23 mouse cellular contexts compared by ENCODE assay signal in the genomic region with DNA sequence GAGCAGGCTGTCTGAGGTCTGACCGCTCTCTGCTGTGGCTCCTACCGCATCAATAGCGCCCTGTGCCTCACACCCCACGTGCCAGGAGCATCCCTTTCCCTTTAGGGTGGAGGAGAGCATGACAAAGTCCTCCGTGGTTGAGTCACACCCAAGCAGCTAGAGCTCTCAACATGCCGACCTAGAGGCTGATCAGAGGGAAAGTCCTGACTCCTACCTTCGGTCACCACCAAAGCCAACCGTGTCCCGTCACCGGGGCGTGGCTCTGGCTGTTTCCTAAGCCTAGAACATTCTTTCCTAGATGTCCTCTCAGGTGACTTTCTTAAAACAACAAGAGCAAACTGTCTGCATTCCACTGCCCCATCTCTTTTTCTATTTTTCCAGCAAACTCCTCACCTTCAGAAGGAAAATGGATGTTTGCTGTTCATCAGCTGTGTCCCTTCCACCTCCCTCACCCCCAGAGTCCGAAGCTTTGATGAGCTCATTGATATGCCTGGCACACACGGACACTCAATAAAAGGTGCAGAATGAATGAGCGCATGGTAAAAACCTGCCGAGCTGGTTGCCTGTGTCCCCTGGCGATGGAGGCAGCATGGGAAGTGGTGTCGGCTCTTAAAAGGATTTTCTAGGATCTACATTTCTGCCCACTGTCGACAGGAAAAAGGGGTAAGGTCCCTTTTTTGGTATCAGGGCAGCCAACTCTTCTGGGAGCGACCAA. TPM values are rescaled to one million over a fixed set of nuclear protein-coding genes. Genes with fewer than 3 reads are reported as not detected.
A peak's percentile ranks its signal among the peaks of the same experiment; 100 is the strongest.
DNase-seq lines count a peak whose midpoint lies in the region; ATAC-seq and TF ChIP-seq lines count a peak whose summit lies in the region.
"Had no signal": no experiment of that assay in that cellular context is flagged by ENCODE, and none has a peak within 500 bp of the region (broad histone marks: within the 10 kb centered on the region; RNA-seq: fewer than 3 reads in every experiment).

No protein-coding gene starts in this region.

- H3K9me3 ChIP-seq in stomach, postnatal 0 days (ENCODE audit: control insufficient read depth, low read length): no peaks in the 10 kb centered on the region
- no peaks in the 10 kb centered on the region for H3K9me3 ChIP-seq in neural tube, embryonic 15.5 days (replicated peaks)
- H3K9me3 ChIP-seq: hindbrain, embryonic 12.5 days; limb, embryonic 15.5 days; neural tube, embryonic 13.5 days had no signal

- TF ChIP-seq EP300 in stomach, postnatal 0 days (optimal IDR thresholded peaks at IDR 0.05): no peak

- no peaks in the 10 kb centered on the region for H3K4me1 ChIP-seq in stomach, postnatal 0 days (replicated peaks; ENCODE audit: control insufficient read depth, insufficient read depth)
- H3K4me1 ChIP-seq in neural tube, embryonic 15.5 days: no peaks in the 10 kb centered on the region
- H3K4me1 ChIP-seq: hindbrain, embryonic 12.5 days had no signal

- DNase-seq in kidney, adult 18-20 months: peak; percentile 15
- no peak for DNase-seq in kidney, postnatal 10 days
- DNase-seq in urinary bladder, postnatal 14 days (ENCODE audit: low spot score): peak; percentile 27
- no peak for DNase-seq in urinary bladder, adult 18-20 months (ENCODE audit: low spot score in 2 of 2)
- DNase-seq in kidney, adult 9 months: peak; percentile 32
- peak; percentile 64 for DNase-seq in stomach, postnatal 0 days (ENCODE audit: low spot score)
- no peak for DNase-seq in adrenal gland, postnatal 25 days
- DNase-seq: adrenal gland, postnatal 14 days; B cell, adult 2 months; cerebellum, adult 11-12 months; cerebellum, postnatal 10 days; gastrocnemius, postnatal 36 days; left cerebral cortex, postnatal 4 days; lung, embryonic 14.5 days; lung, postnatal 4 days; thymus, adult 18-20 months; thymus, postnatal 36 days had no signal

- H3K36me3 ChIP-seq in stomach, postnatal 0 days (ENCODE audit: control insufficient read depth, insufficient read depth, low read length): no peaks in the 10 kb centered on the region
- no peaks in the 10 kb centered on the region for H3K36me3 ChIP-seq in neural tube, embryonic 15.5 days

- TF ChIP-seq CTCF in stomach, postnatal 0 days (IDR thresholded peaks at IDR 0.05; ENCODE audit: low read depth): no peak

- no peak overlapping the region for H3K4me3 ChIP-seq in stomach, postnatal 0 days (ENCODE audit: low read depth, low read length)
- H3K4me3 ChIP-seq in neural tube, embryonic 15.5 days (replicated peaks): no peak overlapping the region
- H3K4me3 ChIP-seq: forebrain, embryonic 10.5 days; hindbrain, embryonic 12.5 days; limb, embryonic 15.5 days; neural tube, embryonic 13.5 days had no signal

- no peak overlapping the region for H3K27ac ChIP-seq in stomach, postnatal 0 days (replicated peaks)
- no peak overlapping the region for H3K27ac ChIP-seq in neural tube, embryonic 15.5 days (replicated peaks)
- H3K27ac ChIP-seq: forebrain, embryonic 10.5 days; hindbrain, embryonic 12.5 days; limb, embryonic 15.5 days; liver, embryonic 14.5 days; neural tube, embryonic 13.5 days had no signal

- WGBS in stomach, postnatal 0 days: 72% methylated on average over 19 of the region's 19 CpGs
- WGBS in neural tube, embryonic 15.5 days: 71% methylated on average over 19 of the region's 19 CpGs

- H3K27me3 ChIP-seq in stomach, postnatal 0 days (ENCODE audit: control insufficient read depth, insufficient read depth, low read length): no peaks in the 10 kb centered on the region
- no peaks in the 10 kb centered on the region for H3K27me3 ChIP-seq in neural tube, embryonic 15.5 days (replicated peaks)
- H3K27me3 ChIP-seq: hindbrain, embryonic 12.5 days; limb, embryonic 15.5 days; neural tube, embryonic 13.5 days had no signal

- no peak overlapping the region for H3K4me2 ChIP-seq in stomach, postnatal 0 days (replicated peaks; ENCODE audit: low read depth)
- H3K4me2 ChIP-seq in neural tube, embryonic 15.5 days: no peak overlapping the region
- H3K4me2 ChIP-seq: hindbrain, embryonic 12.5 days; limb, embryonic 15.5 days; lung, embryonic 14.5 days; neural tube, embryonic 13.5 days had no signal

- peak; percentile 76 for ATAC-seq in stomach, postnatal 0 days (ENCODE audit: low FRiP score, low TSS enrichment)
- no peak for ATAC-seq in neural tube, embryonic 15.5 days (ENCODE audit: low FRiP score)

- no peak overlapping the region for H3K9ac ChIP-seq in stomach, postnatal 0 days (ENCODE audit: low read length)
- no peak overlapping the region for H3K9ac ChIP-seq in neural tube, embryonic 15.5 days (replicated peaks)
- H3K9ac ChIP-seq: hindbrain, embryonic 12.5 days; limb, embryonic 15.5 days; liver, embryonic 14.5 days; lung, embryonic 14.5 days; neural tube, embryonic 13.5 days had no signal

RNA-seq across cellular contexts. Expression of a gene that starts 12.2 kb away (rescaled TPM):
- 27.1 and 29.7 TPM in 2 replicates for polyA plus RNA-seq in stomach, postnatal 0 days (2015; fragmentation: Nextera tagmentation; extraction: Ambion mirVana)
- polyA plus RNA-seq in neural tube, embryonic 15.5 days (2015; fragmentation: Nextera tagmentation; extraction: Ambion mirVana): 30.9 and 32.7 TPM in 2 replicates
- total RNA-seq in adrenal gland, postnatal 25 days (2021): 27.0 and 31.9 TPM in 2 replicates

Comparison
In these comparisons a context has a peak if more than half of its experiments do, and no peak if none do; other contexts are left out.
1. DNase-seq: peak in kidney, adult 18-20 months (single experiment), urinary bladder, postnatal 14 days (single experiment), kidney, adult 9 months (single experiment) and stomach, postnatal 0 days (single experiment); none in kidney, postnatal 10 days (single experiment), urinary bladder, adult 18-20 months (0 of 2) and adrenal gland, postnatal 25 days (single experiment).